Mouse (Mus musculus) olfactory bulb, adult 2 months (tissue): ENCODE measurements around the gene Prrx1.

Experiments
- CTCF ChIP-seq: fragments of 200-500 bp; IDR thresholded peaks from 2 replicates; pipeline ENCODE4 v1.5.1; 2012; ENCODE audit warnings: low read depth, mild to moderate bottlenecking, low read length, moderate library complexity; ENCODE audit not compliant: insufficient read depth
- POLR2A ChIP-seq: fragments of 200-500 bp; IDR thresholded peaks from 2 replicates; pipeline ENCODE4 v1.6.1; 2012; ENCODE audit warnings: mild to moderate bottlenecking, low read depth, low read length, moderate library complexity; ENCODE audit not compliant: insufficient read depth

GRCm38 (mm10) chr1:163280842-163281122, 32.7 kb downstream of the Prrx1 start:
- TF ChIP-seq CTCF (no peak), POLR2A (no peak)
